ENCODE assay signal across 10 mouse cellular contexts in genomic region chrX:51397457-51397856, GRCm38 (mm10).
A peak's percentile ranks its signal among the peaks of the same experiment; 100 is the strongest.
DNase-seq lines count a peak whose midpoint lies in the region; ATAC-seq and TF ChIP-seq lines count a peak whose summit lies in the region.
"Had no signal": no experiment of that assay in that cellular context is flagged by ENCODE, and none has a peak within 500 bp of the region (broad histone marks: within the 10 kb centered on the region; RNA-seq: fewer than 3 reads in every experiment).

No protein-coding gene starts in this region.

- no peaks in the 10 kb centered on the region for H3K36me3 ChIP-seq in kidney, embryonic 14.5 days (ENCODE audit: control insufficient read depth, insufficient read depth, low read length)
- no peaks in the 10 kb centered on the region for H3K36me3 ChIP-seq in MEL (ENCODE audit: control insufficient read depth in 1 of 2, insufficient read depth in 2 of 2, low read length in 2 of 2)
- no peaks in the 10 kb centered on the region for H3K36me3 ChIP-seq in hindbrain, embryonic 15.5 days
- H3K36me3 ChIP-seq: heart, embryonic 13.5 days; liver, embryonic 15.5 days had no signal

- no peak overlapping the region for H3K27ac ChIP-seq in kidney, embryonic 14.5 days (ENCODE audit: low read depth, low read length)
- no peak overlapping the region for H3K27ac ChIP-seq in MEL (ENCODE audit: control insufficient read depth, low read depth, low read length)
- no peak overlapping the region for H3K27ac ChIP-seq in hindbrain, embryonic 15.5 days (replicated peaks)
- H3K27ac ChIP-seq: heart, embryonic 13.5 days; liver, embryonic 15.5 days had no signal

- no peak for TF ChIP-seq EP300 in MEL (IDR thresholded peaks at IDR 0.05; ENCODE audit: low read depth in 1 of 2, low read length in 2 of 2)

- no peak for ATAC-seq in kidney, embryonic 14.5 days (ENCODE audit: low FRiP score, low TSS enrichment)
- ATAC-seq in hindbrain, embryonic 15.5 days (ENCODE audit: low FRiP score, low read depth) = peak; percentile 73

- H3K4me1 ChIP-seq in kidney, embryonic 14.5 days (ENCODE audit: control insufficient read depth, insufficient read depth, low read length) = no peaks in the 10 kb centered on the region
- H3K4me1 ChIP-seq in MEL (ENCODE audit: control insufficient read depth in 1 of 2, insufficient read depth in 2 of 2, low read length in 2 of 2) = no peaks in the 10 kb centered on the region
- no peaks in the 10 kb centered on the region for H3K4me1 ChIP-seq in hindbrain, embryonic 15.5 days (replicated peaks)
- H3K4me1 ChIP-seq: liver, embryonic 15.5 days had no signal

- no peaks in the 10 kb centered on the region for H3K27me3 ChIP-seq in kidney, embryonic 14.5 days (ENCODE audit: control insufficient read depth, insufficient read depth, low read length)
- no peaks in the 10 kb centered on the region for H3K27me3 ChIP-seq in MEL (ENCODE audit: control insufficient read depth in 1 of 2, insufficient read depth in 2 of 2, low read length in 2 of 2)
- no peaks in the 10 kb centered on the region for H3K27me3 ChIP-seq in hindbrain, embryonic 15.5 days
- H3K27me3 ChIP-seq: heart, embryonic 13.5 days; liver, embryonic 15.5 days had no signal

- no peaks in the 10 kb centered on the region for H3K9me3 ChIP-seq in kidney, embryonic 14.5 days (ENCODE audit: control insufficient read depth, low read length)
- no peaks in the 10 kb centered on the region for H3K9me3 ChIP-seq in MEL (replicated peaks; ENCODE audit: insufficient read depth, low read length)
- no peaks in the 10 kb centered on the region for H3K9me3 ChIP-seq in hindbrain, embryonic 15.5 days
- H3K9me3 ChIP-seq: heart, embryonic 13.5 days; liver, embryonic 15.5 days had no signal

- H3K79me2 ChIP-seq in MEL (ENCODE audit: control insufficient read depth, insufficient read depth, low read length, poor library complexity) = no peaks in the 10 kb centered on the region

- H3K4me2 ChIP-seq in kidney, embryonic 14.5 days (replicated peaks; ENCODE audit: low read depth, low read length) = no peak overlapping the region
- no peak overlapping the region for H3K4me2 ChIP-seq in hindbrain, embryonic 15.5 days
- H3K4me2 ChIP-seq: heart, embryonic 13.5 days; liver, embryonic 15.5 days had no signal

- TF ChIP-seq POLR2A in MEL (IDR thresholded peaks at IDR 0.05; ENCODE audit: control insufficient read depth in 1 of 2, insufficient read depth in 1 of 2, low read depth in 1 of 2, low read length in 2 of 2, poor library complexity in 1 of 2) = no peak

- no peak overlapping the region for H3K4me3 ChIP-seq in kidney, embryonic 14.5 days (ENCODE audit: low read length)
- no peak overlapping the region for H3K4me3 ChIP-seq in MEL (ENCODE audit: control insufficient read depth in 1 of 2, insufficient read depth in 1 of 2, low read depth in 2 of 2, low read length in 2 of 2)
- H3K4me3 ChIP-seq in hindbrain, embryonic 15.5 days = no peak overlapping the region
- H3K4me3 ChIP-seq: heart, embryonic 13.5 days; liver, embryonic 15.5 days had no signal

- no peak overlapping the region for H3K9ac ChIP-seq in kidney, embryonic 14.5 days (ENCODE audit: low read depth, low read length)
- H3K9ac ChIP-seq in MEL (ENCODE audit: control insufficient read depth, low read depth, low read length, poor library complexity, severe bottlenecking) = no peak overlapping the region
- H3K9ac ChIP-seq in hindbrain, embryonic 15.5 days = no peak overlapping the region
- H3K9ac ChIP-seq: heart, embryonic 13.5 days; liver, embryonic 15.5 days had no signal

- peak; percentile 2 for DNase-seq in kidney, postnatal 14 days
- DNase-seq in A20 (ENCODE audit: low read depth, low spot score) (peak; percentile 4), MEL (ENCODE audit: low read depth, low spot score) (no peak)
- no peak for DNase-seq in adrenal gland, postnatal 4 days (ENCODE audit: low spot score in 2 of 2)
- no peak for DNase-seq in heart, adult 11 months
- DNase-seq in right cerebral cortex, postnatal 14 days = no peak

- TF ChIP-seq RAD21 in MEL (IDR thresholded peaks at IDR 0.05; ENCODE audit: low read depth, low read length) = peak; percentile 21

- peak in 1 of 3 experiments; percentile 22; a peak in 1 of 6 replicates for TF ChIP-seq CTCF in MEL (IDR thresholded peaks at IDR 0.05 in 2 of 3, conservative IDR thresholded peaks at IDR 0.05 in 1 of 3; ENCODE audit: control insufficient read depth in 1 of 3, insufficient read depth in 1 of 3, low read depth in 2 of 3, low read length in 3 of 3, poor library complexity in 1 of 3, severe bottlenecking in 1 of 3)

TF ChIP-seq in MEL, 35 proteins besides CTCF, POLR2A, EP300 and RAD21:
- TF ChIP-seq ZMIZ1 (IDR thresholded peaks at IDR 0.05; ENCODE audit: low read depth, low read length) = no peak
- no peak for TF ChIP-seq TBP (IDR thresholded peaks at IDR 0.05; ENCODE audit: low read depth, low read length)
- no peak for TF ChIP-seq MXI1 (IDR thresholded peaks at IDR 0.05; ENCODE audit: low read depth, low read length)
- no peak for TF ChIP-seq GABPA (IDR thresholded peaks at IDR 0.05; ENCODE audit: low read depth, low read length)
- TF ChIP-seq NELFE (IDR thresholded peaks at IDR 0.05; ENCODE audit: low read depth, low read length) = no peak
- no peak for TF ChIP-seq MYB (IDR thresholded peaks at IDR 0.05; ENCODE audit: low read depth, low read length)
TF ChIP-seq in MEL: peak in this region for 0.

Comparison
In these comparisons a context has a peak if more than half of its experiments do, and no peak if none do; other contexts are left out.
1. DNase-seq: peak in kidney, postnatal 14 days (single experiment) and A20 (single experiment); none in MEL (single experiment), adrenal gland, postnatal 4 days (0 of 2), heart, adult 11 months (single experiment) and right cerebral cortex, postnatal 14 days (single experiment).